Mouse (Mus musculus) C2C12 (cell line): ENCODE results near the gene Kcnc1. TPM values are rescaled to one million over a fixed set of nuclear protein-coding genes. Genes with fewer than 3 reads are reported as not detected.

Experiments used
- H3K27me3 ChIP-seq: one replicate; pipeline ENCODE4 v1.6.1; 2011; ENCODE audit not compliant: control insufficient read depth, insufficient read depth, insufficient read length
- H3K36me3 ChIP-seq: one replicate; pipeline ENCODE4 v1.6.1; 2011; ENCODE audit not compliant: control insufficient read depth, insufficient read depth
- H3K4me3 ChIP-seq: one replicate; pipeline ENCODE4 v1.5.1; 2011; ENCODE audit warnings: mild to moderate bottlenecking, control low read depth; ENCODE audit not compliant: poor library complexity, insufficient read depth, severe bottlenecking
- H3K79me2 ChIP-seq: one replicate; pipeline ENCODE4 v1.6.1; 2011; ENCODE audit not compliant: control insufficient read depth, insufficient read depth
- H3K79me3 ChIP-seq: one replicate; pipeline ENCODE4 v1.6.1; 2011; ENCODE audit warnings: low read depth, control low read depth
- H3ac ChIP-seq: one replicate; pipeline ENCODE3; 2011; ENCODE audit warnings: low read depth; ENCODE audit not compliant: control insufficient read depth, insufficient read length
- CEBPB ChIP-seq: IDR thresholded peaks from one replicate; pipeline ENCODE4 v1.6.1; 2011; ENCODE audit warnings: low read depth, mild to moderate bottlenecking, control low read depth, moderate library complexity
- CTCF ChIP-seq: IDR thresholded peaks from one replicate; pipeline ENCODE4 v1.5.1; 2011; ENCODE audit not compliant: control insufficient read depth, insufficient read depth, insufficient read length
- FOSL1 ChIP-seq: IDR thresholded peaks from one replicate; pipeline ENCODE4 v1.8.0; 2011; ENCODE audit warnings: mild to moderate bottlenecking, low read length; ENCODE audit not compliant: poor library complexity, insufficient read depth, severe bottlenecking
- MAX ChIP-seq: IDR thresholded peaks from one replicate; pipeline ENCODE4 v1.6.1; 2011; ENCODE audit warnings: mild to moderate bottlenecking, control low read depth
- MYOD1 ChIP-seq: IDR thresholded peaks from one replicate; pipeline ENCODE4 v1.6.1; 2011; ENCODE audit warnings: low read depth; ENCODE audit not compliant: control insufficient read depth, insufficient read length
- MYOG ChIP-seq: IDR thresholded peaks from one replicate; pipeline ENCODE4 v1.6.1; 2011; ENCODE audit not compliant: control insufficient read depth, insufficient read length; ENCODE audit errors: extremely low read depth
- USF1 ChIP-seq: IDR thresholded peaks from one replicate; pipeline ENCODE4 v1.6.1; 2011; ENCODE audit warnings: low read depth, mild to moderate bottlenecking, control low read depth, moderate library complexity
- long read RNA-seq, 2 experiments: library from polyadenylated mRNA; unstranded; transcript quantifications; one replicate each; pipeline ENCODE4 v2.0.0; 2019 to 2020
- polyA plus RNA-seq: library from polyadenylated mRNA; unstranded; fragments of >200 nt; fragmentation: generic; extraction: Trizol; gene quantifications from one replicate; pipeline ENCODE4 v1.2.1, GENCODE M21; 2012; ENCODE audit warnings: missing spikeins

The Kcnc1 gene
- polyA plus RNA-seq, result 0.01 TPM
- long read RNA-seq, experiment 1, result 0 reads
- long read RNA-seq, experiment 2, result 0 reads

DNA sequence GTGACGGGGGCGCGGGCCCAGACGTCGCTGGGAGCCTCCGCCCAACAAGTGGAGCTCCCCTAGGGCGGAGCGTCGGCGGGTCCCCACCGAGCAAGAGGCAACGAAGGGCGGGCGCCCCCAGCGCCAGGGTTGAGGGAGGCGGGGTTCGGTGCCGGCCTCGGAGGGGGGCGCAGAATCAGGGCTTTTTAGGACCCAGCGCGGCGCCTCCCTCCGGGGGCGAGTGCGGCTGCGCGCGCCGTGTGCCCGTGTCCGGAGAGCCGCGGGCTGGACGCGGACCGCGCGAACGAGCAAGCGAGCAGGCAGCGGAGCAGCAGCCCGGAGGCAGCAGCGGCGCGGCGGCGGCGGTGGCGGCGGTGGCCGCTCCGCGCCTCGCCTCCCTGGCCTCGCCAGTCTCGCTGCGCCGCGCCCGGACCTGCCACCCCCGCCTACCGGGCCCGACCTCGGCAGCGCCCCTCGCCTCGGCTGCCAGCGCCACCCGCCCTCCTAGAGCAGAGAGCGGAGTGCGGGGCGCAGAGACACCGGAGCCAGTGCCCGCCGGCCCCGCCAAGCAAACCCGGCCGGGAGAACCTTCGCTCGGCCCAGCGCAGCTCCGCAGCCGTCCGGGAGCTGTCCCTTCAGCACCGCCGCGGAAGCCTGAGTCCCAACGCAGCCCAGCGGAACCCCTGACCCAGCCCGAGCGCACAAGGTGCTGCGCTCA lies at the start of gene Kcnc1:
TSS of gene Kcnc1 (plus strand) at position 267 of the 697 bp plus-strand sequence.
- H3K4me3 ChIP-seq, result no peak within 1 kb of the TSS
- peaks cover 45% of the 10 kb centered on the region for H3K27me3 ChIP-seq
- H3K79me2 ChIP-seq, result no peaks in the 10 kb centered on the region
- TF ChIP-seq USF1, result no peak
- no peak for TF ChIP-seq MAX
- no peak for TF ChIP-seq MYOG
- no peak for TF ChIP-seq MYOD1
- TF ChIP-seq CTCF, result no peak
- no peak for TF ChIP-seq CEBPB
- no peak for TF ChIP-seq FOSL1
- no peaks in the 10 kb centered on the region for H3K36me3 ChIP-seq
- H3ac ChIP-seq, result no peak within 1 kb of the TSS
- no peaks in the 10 kb centered on the region for H3K79me3 ChIP-seq

DNA sequence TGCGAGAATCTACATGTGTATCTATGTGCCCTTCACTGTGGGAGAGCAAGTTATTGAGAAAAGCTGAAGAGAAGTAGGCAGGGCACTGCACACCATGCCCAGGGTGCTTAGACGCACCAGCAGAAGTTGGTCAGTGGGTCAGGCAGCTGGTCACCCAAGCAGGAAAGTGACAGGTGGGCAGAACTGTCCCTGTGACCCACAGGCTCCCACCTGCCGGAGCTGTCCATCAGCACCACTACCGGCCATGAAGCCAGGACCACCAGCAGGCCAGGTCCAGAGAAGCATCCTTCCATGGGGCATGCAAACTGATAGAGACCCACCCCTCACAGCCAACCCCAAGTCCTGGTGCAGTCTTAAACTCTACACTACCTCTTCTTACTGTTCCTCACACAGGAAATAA lies 48.6 kb upstream of the Kcnc1 start:
- H3K36me3 ChIP-seq, result no peaks in the 10 kb centered on the region
- no peaks in the 10 kb centered on the region for H3K27me3 ChIP-seq
- TF ChIP-seq MAX (no peak), USF1 (no peak), CEBPB (no peak), CTCF (no peak), FOSL1 (no peak), MYOG (no peak), MYOD1 (no peak)

DNA sequence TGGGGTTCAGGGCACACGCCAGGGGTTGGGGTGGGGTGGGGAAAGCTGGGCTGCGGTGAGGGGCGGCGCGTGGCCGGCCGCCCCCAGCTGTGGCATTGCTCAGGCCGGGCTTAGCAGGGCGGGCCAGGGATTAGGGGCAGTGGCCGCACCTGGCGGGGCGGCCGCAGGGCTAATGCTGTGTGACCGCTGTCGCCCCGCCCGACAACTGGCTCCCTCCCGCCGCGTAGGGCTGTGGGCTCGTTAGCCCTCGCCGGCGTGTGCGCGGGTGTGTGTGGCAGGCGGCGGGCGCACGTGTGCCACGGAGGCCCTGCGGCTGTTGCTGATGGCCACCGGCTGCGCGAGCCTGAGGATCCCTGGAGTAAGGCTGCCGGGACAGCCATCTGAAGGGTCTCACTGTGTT lies 47.5 kb upstream of the Kcnc1 start:
- H3ac ChIP-seq, result no peak overlapping the region
- H3K4me3 ChIP-seq, result no peak overlapping the region
- no peak for TF ChIP-seq MAX
- no peak for TF ChIP-seq USF1
- TF ChIP-seq MYOG, result no peak
- TF ChIP-seq FOSL1, result no peak
- no peak for TF ChIP-seq CTCF
- no peak for TF ChIP-seq MYOD1
- no peak for TF ChIP-seq CEBPB
- no peaks in the 10 kb centered on the region for H3K36me3 ChIP-seq
- no peaks in the 10 kb centered on the region for H3K79me3 ChIP-seq
- no peaks in the 10 kb centered on the region for H3K79me2 ChIP-seq
- no peaks in the 10 kb centered on the region for H3K27me3 ChIP-seq

More for the DNA sequence above, 48.6 kb upstream of the Kcnc1 start:
- H3K79me2 ChIP-seq, result no peaks in the 10 kb centered on the region
- H3K4me3 ChIP-seq, result no peak overlapping the region
- H3ac ChIP-seq, result no peak overlapping the region
- no peaks in the 10 kb centered on the region for H3K79me3 ChIP-seq

DNA sequence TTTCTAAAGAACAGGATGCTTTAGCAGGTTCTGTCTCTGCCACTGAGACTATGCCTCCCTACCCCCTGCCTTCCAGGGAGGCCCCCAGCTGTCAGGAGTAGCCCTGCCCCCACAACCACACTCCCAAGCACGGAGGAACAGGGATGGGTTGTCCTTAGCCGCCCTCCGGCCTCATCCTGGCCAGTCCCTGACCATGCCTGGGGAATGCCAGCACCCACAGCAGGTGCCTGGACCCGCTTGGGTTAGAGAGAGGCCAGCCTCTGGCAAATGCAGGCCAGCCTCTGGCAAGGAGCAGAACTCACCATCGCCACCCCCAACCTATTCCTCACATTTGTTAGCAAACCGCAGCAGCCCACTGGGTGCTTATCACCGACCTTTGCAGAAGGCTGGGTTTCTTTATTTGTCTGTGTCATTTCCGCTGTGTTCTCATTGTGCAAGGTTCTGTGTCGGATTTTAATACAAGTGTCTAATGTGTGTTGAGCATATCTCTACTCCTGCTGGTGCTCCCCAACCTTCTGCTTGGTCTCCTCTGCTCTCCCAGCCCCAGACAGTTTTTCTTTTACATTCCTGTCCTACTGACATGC lies 46.1 kb upstream of the Kcnc1 start:
- no peak overlapping the region for H3K4me3 ChIP-seq
- no peaks in the 10 kb centered on the region for H3K79me3 ChIP-seq
- no peaks in the 10 kb centered on the region for H3K36me3 ChIP-seq
- no peaks in the 10 kb centered on the region for H3K27me3 ChIP-seq
- TF ChIP-seq MYOD1 (peak; percentile 85), CTCF (no peak), CEBPB (peak; percentile 39), FOSL1 (no peak)
- no peak overlapping the region for H3ac ChIP-seq
- H3K79me2 ChIP-seq, result no peaks in the 10 kb centered on the region

DNA sequence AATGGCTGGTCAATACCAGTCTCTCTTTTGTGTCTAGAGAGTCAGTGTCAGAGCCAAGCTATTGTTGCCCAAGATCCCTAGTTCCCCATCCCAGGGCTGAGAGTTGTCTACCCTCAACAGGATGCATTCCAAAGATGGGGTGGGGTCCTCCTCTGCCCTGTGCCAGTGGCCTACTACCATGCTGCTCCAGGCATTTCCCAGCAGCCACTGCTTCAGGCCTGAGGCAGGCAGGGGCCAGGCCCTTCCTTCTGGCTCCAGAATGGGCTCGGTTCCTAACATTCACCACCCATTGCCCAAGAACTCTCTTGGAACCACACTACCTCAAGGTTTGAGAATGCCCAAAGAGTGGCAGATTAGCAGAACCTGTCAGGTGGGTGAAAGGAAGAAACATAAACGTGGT lies 43.5 kb upstream of the Kcnc1 start:
- TF ChIP-seq USF1, result no peak
- TF ChIP-seq MYOG, result no peak
- TF ChIP-seq CTCF, result no peak
- TF ChIP-seq MYOD1, result no peak
- no peak for TF ChIP-seq FOSL1
- TF ChIP-seq CEBPB, result no peak
- no peak for TF ChIP-seq MAX
- H3ac ChIP-seq, result no peak overlapping the region
- H3K27me3 ChIP-seq, result no peaks in the 10 kb centered on the region
- no peaks in the 10 kb centered on the region for H3K79me3 ChIP-seq
- H3K36me3 ChIP-seq, result no peaks in the 10 kb centered on the region
- H3K4me3 ChIP-seq, result no peak overlapping the region
- H3K79me2 ChIP-seq, result no peaks in the 10 kb centered on the region
